10 mouse cellular contexts compared by ENCODE assay signal in genomic region chr15:38420784-38421183, GRCm38 (mm10).
DNase-seq lines count a peak whose midpoint lies in the region; ATAC-seq and TF ChIP-seq lines count a peak whose summit lies in the region.
"Had no signal": no experiment of that assay in that cellular context is flagged by ENCODE, and none has a peak within 500 bp of the region (broad histone marks: within the 10 kb centered on the region; RNA-seq: fewer than 3 reads in every experiment).

No protein-coding gene starts in this region.

- TF ChIP-seq CTCF in intestine, postnatal 0 days (IDR thresholded peaks at IDR 0.05; ENCODE audit: low read depth) = no peak

- H3K4me3 ChIP-seq in kidney, embryonic 14.5 days (ENCODE audit: low read length) = no peak overlapping the region
- H3K4me3 ChIP-seq in intestine, postnatal 0 days (ENCODE audit: low read depth, low read length) = no peak overlapping the region
- H3K4me3 ChIP-seq in neural tube, embryonic 14.5 days (ENCODE audit: low read depth, low read length) = no peak overlapping the region
- H3K4me3 ChIP-seq: erythroblast, embryonic 14.5 days; neural tube, embryonic 12.5 days had no signal

- H3K9ac ChIP-seq in kidney, embryonic 14.5 days (ENCODE audit: low read depth, low read length) = no peak overlapping the region
- no peak overlapping the region for H3K9ac ChIP-seq in intestine, postnatal 0 days (ENCODE audit: low read depth, low read length)
- no peak overlapping the region for H3K9ac ChIP-seq in neural tube, embryonic 14.5 days (replicated peaks; ENCODE audit: low read depth, low read length)
- H3K9ac ChIP-seq: neural tube, embryonic 12.5 days had no signal

- no peak overlapping the region for H3K4me2 ChIP-seq in kidney, embryonic 14.5 days (replicated peaks; ENCODE audit: low read depth, low read length)
- H3K4me2 ChIP-seq in intestine, postnatal 0 days (replicated peaks; ENCODE audit: low read depth) = no peak overlapping the region
- no peak overlapping the region for H3K4me2 ChIP-seq in neural tube, embryonic 14.5 days (ENCODE audit: low read depth, low read length)
- H3K4me2 ChIP-seq: neural tube, embryonic 12.5 days had no signal

- H3K9me3 ChIP-seq in kidney, embryonic 14.5 days (ENCODE audit: control insufficient read depth, low read length) = no peaks in the 10 kb centered on the region
- no peaks in the 10 kb centered on the region for H3K9me3 ChIP-seq in intestine, postnatal 0 days (ENCODE audit: control insufficient read depth)
- no peaks in the 10 kb centered on the region for H3K9me3 ChIP-seq in neural tube, embryonic 14.5 days (ENCODE audit: control insufficient read depth, low read length)
- H3K9me3 ChIP-seq: neural tube, embryonic 12.5 days had no signal

- no peak for DNase-seq in kidney, adult 18-20 months
- DNase-seq in fibroblast of lung, adult 2 months (ENCODE audit: low read depth) = peak; percentile 76
- no peak for DNase-seq in layer of hippocampus, adult 9-10 months (ENCODE audit: low spot score)
- no peak for DNase-seq in urinary bladder, postnatal 25 days (ENCODE audit: low spot score)

- 11% methylated on average over 3 of the region's 3 CpGs for WGBS in kidney, embryonic 14.5 days
- 26% methylated on average over 3 of the region's 3 CpGs for WGBS in intestine, postnatal 0 days
- 43% methylated on average over 3 of the region's 3 CpGs for WGBS in neural tube, embryonic 14.5 days

- H3K4me1 ChIP-seq in kidney, embryonic 14.5 days (ENCODE audit: control insufficient read depth, insufficient read depth, low read length) = peaks cover 12% of the 10 kb centered on the region; the same call in 1 of the 2 replicates
- H3K4me1 ChIP-seq in intestine, postnatal 0 days (replicated peaks; ENCODE audit: control insufficient read depth, insufficient read depth, low read length) = no peaks in the 10 kb centered on the region
- H3K4me1 ChIP-seq in neural tube, embryonic 14.5 days (ENCODE audit: control insufficient read depth, insufficient read depth, low read length) = no peaks in the 10 kb centered on the region

- H3K27me3 ChIP-seq in kidney, embryonic 14.5 days (ENCODE audit: control insufficient read depth, insufficient read depth, low read length) = no peaks in the 10 kb centered on the region
- H3K27me3 ChIP-seq in intestine, postnatal 0 days (replicated peaks; ENCODE audit: control insufficient read depth, insufficient read depth, low read length) = no peaks in the 10 kb centered on the region
- H3K27me3 ChIP-seq in neural tube, embryonic 14.5 days (ENCODE audit: control insufficient read depth, insufficient read depth, low read length) = no peaks in the 10 kb centered on the region
- H3K27me3 ChIP-seq: neural tube, embryonic 12.5 days had no signal

- ATAC-seq in kidney, embryonic 14.5 days (ENCODE audit: low FRiP score, low TSS enrichment) = peak; percentile 86
- ATAC-seq in intestine, postnatal 0 days = peak; percentile 36
- peak; percentile 41; the same call in 1 of the 2 replicates for ATAC-seq in neural tube, embryonic 14.5 days (ENCODE audit: low read depth)
- no peak for ATAC-seq in megakaryocyte, adult 5-6 weeks (ENCODE audit: poor library complexity, severe bottlenecking)

- no peak overlapping the region for H3K27ac ChIP-seq in kidney, embryonic 14.5 days (ENCODE audit: low read depth, low read length)
- H3K27ac ChIP-seq in intestine, postnatal 0 days (ENCODE audit: low read depth, low read length) = no peak overlapping the region
- H3K27ac ChIP-seq in neural tube, embryonic 14.5 days (ENCODE audit: low read depth, low read length) = no peak overlapping the region
- H3K27ac ChIP-seq: neural tube, embryonic 12.5 days had no signal

- H3K36me3 ChIP-seq in kidney, embryonic 14.5 days (ENCODE audit: control insufficient read depth, insufficient read depth, low read length) = no peaks in the 10 kb centered on the region
- H3K36me3 ChIP-seq in intestine, postnatal 0 days (ENCODE audit: control insufficient read depth, insufficient read depth) = no peaks in the 10 kb centered on the region
- H3K36me3 ChIP-seq in neural tube, embryonic 14.5 days (ENCODE audit: control insufficient read depth, insufficient read depth, low read length) = no peaks in the 10 kb centered on the region
- H3K36me3 ChIP-seq: neural tube, embryonic 12.5 days had no signal
